Mouse (Mus musculus) liver, embryonic 14.5 days (tissue): ENCODE results near the gene Sppl2b. TPM values are rescaled to one million over a fixed set of nuclear protein-coding genes. Genes with fewer than 3 reads are reported as not detected.

Experiments used
- ATAC-seq: fragments of 200-750 bp; cut with Nextera tagmentation; 2 replicates; pipeline ENCODE4 v1.8.0; 2017; ENCODE audit warnings: moderate number of reproducible peaks, mild to moderate bottlenecking, moderate library complexity; ENCODE audit not compliant: insufficient read depth
- DNase-seq, 3 experiments: peaks; one replicate each; pipeline ENCODE4 v3.0.0-alpha.2; 2012 to 2013; ENCODE audit warnings: low read depth in 3 of 3, low spot score in 3 of 3
- H3K27ac ChIP-seq: fragments of 300-500 bp; sonication (generic); 2 replicates; pipeline ENCODE4 v1.5.1; 2014; ENCODE audit warnings: moderate library complexity, mild to moderate bottlenecking, control low read depth, inconsistent platforms
- H3K27me3 ChIP-seq: fragments of 300-500 bp; sonication (generic); 2 replicates; pipeline ENCODE4 v1.6.1; 2014; ENCODE audit warnings: mild to moderate bottlenecking, low read length, moderate library complexity; ENCODE audit not compliant: control insufficient read depth, insufficient read depth
- H3K36me3 ChIP-seq: fragments of 300-500 bp; sonication (generic); replicated peaks from 2 replicates; pipeline ENCODE4 v1.6.1; 2014; ENCODE audit warnings: low read depth; ENCODE audit not compliant: control insufficient read depth, insufficient read depth
- H3K4me1 ChIP-seq, 2 experiments: fragments of 200-500 bp in 1 of 2; fragments of 300-500 bp in 1 of 2; sonication (generic) in 1 of 2; replicated peaks; 2 replicates each; pipeline ENCODE4 v1.6.1; 2012 to 2014; ENCODE audit warnings: antibody characterized with exemption in 1 of 2, inconsistent platforms in 1 of 2, low read length in 1 of 2; ENCODE audit not compliant: control insufficient read depth in 2 of 2, insufficient read depth in 2 of 2
- H3K4me2 ChIP-seq: fragments of 300-500 bp; sonication (generic); 2 replicates; pipeline ENCODE4 v1.6.1; 2014; ENCODE audit warnings: low read depth, mild to moderate bottlenecking, control low read depth, moderate library complexity
- H3K4me3 ChIP-seq, 2 experiments: fragments of 200-500 bp in 1 of 2; fragments of 300-500 bp in 1 of 2; sonication (generic) in 1 of 2; 2 replicates each; pipeline ENCODE4 v1.5.1; 2012 to 2014; ENCODE audit warnings: low read depth in 2 of 2, low read length in 2 of 2, mild to moderate bottlenecking in 2 of 2, control low read depth in 1 of 2, inconsistent platforms in 1 of 2, moderate library complexity in 1 of 2; ENCODE audit not compliant: insufficient read depth in 1 of 2
- H3K9ac ChIP-seq: fragments of 300-500 bp; sonication (generic); replicated peaks from 2 replicates; pipeline ENCODE4 v1.6.1; 2014; ENCODE audit warnings: mild to moderate bottlenecking, control low read depth, moderate library complexity
- H3K9me3 ChIP-seq: fragments of 300-500 bp; sonication (generic); 2 replicates; pipeline ENCODE4 v1.6.1; 2016; ENCODE audit warnings: low read length, mixed read lengths; ENCODE audit not compliant: control insufficient read depth
- CTCF ChIP-seq: IDR thresholded peaks from 2 replicates; pipeline ENCODE4 v1.5.1; 2016; ENCODE audit warnings: antibody characterized with exemption, low read depth, control low read depth
- EP300 ChIP-seq: IDR thresholded peaks from 2 replicates; pipeline ENCODE4 v1.6.1; 2016; ENCODE audit warnings: antibody characterized with exemption, low read depth
- WGBS: fragments of 180-500 bp; shearing (Covaris S2); extraction: QIAGEN DNeasy Blood & Tissue Kit; methylation state at CpG from one replicate; pipeline ENCODE4 v1.1.7; 2014; ENCODE audit not compliant: insufficient replicate concordance; 5-methylcytosine and 5-hydroxymethylcytosine counted together
- polyA plus RNA-seq, 2 experiments: library from polyadenylated mRNA; depleted of rRNA in 1 of 2; stranded (reverse) in 1 of 2; unstranded in 1 of 2; fragments of >200 nt; fragmentation: Nextera tagmentation in 1 of 2; extraction: Ambion mirVana in 1 of 2; gene quantifications; 2 replicates each; pipeline versions ENCODE4 v1.2.1 to v1.2.3; 2012 to 2014

The Sppl2b gene
- polyA plus RNA-seq, 2 experiments: 34.7 to 76.1 TPM

DNA sequence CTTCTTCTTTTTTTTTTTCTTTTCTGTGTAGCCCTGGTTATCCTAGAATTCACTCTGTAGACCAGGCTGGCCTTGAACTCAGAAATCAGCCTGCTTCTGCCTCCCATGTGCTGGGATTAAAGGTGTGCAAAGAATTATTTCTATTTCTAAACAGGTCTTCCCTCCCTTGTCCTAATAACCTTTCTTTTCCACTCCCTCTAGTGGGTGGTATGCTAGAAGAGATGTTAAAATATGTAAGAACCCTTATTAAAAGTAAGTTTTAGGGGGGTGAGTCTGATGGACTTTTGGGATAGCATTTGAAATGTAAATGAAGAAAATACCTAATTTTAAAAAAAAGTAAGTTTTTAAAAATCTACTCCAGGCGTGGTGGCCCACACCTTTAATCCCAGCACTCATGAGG is 31.8 kb upstream of the Sppl2b start:
- ATAC-seq (no peak), DNase-seq (no peak)
- peak overlapping the region; percentile 67 for H3K27ac ChIP-seq
- H3K27me3 ChIP-seq: no peaks in the 10 kb centered on the region; the same call in 1 of the 2 replicates
- peaks cover 48 to 51% of the 10 kb centered on the region in 2 experiments for H3K4me1 ChIP-seq
- WGBS: 57% methylated on average over 1 of the region's 1 CpGs
- H3K9ac ChIP-seq: no peak overlapping the region
- H3K36me3 ChIP-seq: peaks cover 9% of the 10 kb centered on the region
- no peak overlapping the region; the same call in 1 of the 2 replicates for H3K4me2 ChIP-seq
- no peak overlapping the region for H3K4me3 ChIP-seq
- TF ChIP-seq CTCF (no peak), EP300 (no peak)
- H3K9me3 ChIP-seq: no peaks in the 10 kb centered on the region

- TF ChIP-seq CTCF (no peak), EP300 (no peak)
- ATAC-seq (no peak), DNase-seq (no peak)
- H3K4me2 ChIP-seq: peak overlapping the region; percentile 37
- H3K4me3 ChIP-seq: no peak overlapping the region; a peak in 1 of 4 replicates
- H3K9ac ChIP-seq: peak overlapping the region; percentile 38
- H3K27ac ChIP-seq: peak overlapping the region; percentile 41
- 35% methylated on average over 8 of the region's 8 CpGs for WGBS
- peaks cover 42 to 46% of the 10 kb centered on the region in 2 experiments for H3K4me1 ChIP-seq
- H3K36me3 ChIP-seq: peaks cover 14% of the 10 kb centered on the region
- no peaks in the 10 kb centered on the region; the same call in 1 of the 2 replicates for H3K27me3 ChIP-seq
- H3K9me3 ChIP-seq: no peaks in the 10 kb centered on the region
These were observed 31.0 kb upstream of the Sppl2b start for GRCm38 (mm10) chr10:80823847-80824643.

GRCm38 (mm10) chr10:80824827-80825226 is 30.2 kb upstream of the Sppl2b start:
- Histone ChIP-seq H3K27me3 (no peaks in the 10 kb centered on the region; the same call in 1 of the 2 replicates), H3K9ac (no peak overlapping the region), H3K4me2 (peak overlapping the region; percentile 65), H3K4me1 (peaks cover 41 to 43% of the 10 kb centered on the region in 2 experiments), H3K4me3 (no peak overlapping the region), H3K27ac (peak overlapping the region; percentile 41), H3K9me3 (no peaks in the 10 kb centered on the region), H3K36me3 (peaks cover 22% of the 10 kb centered on the region)
- DNase-seq (no peak), ATAC-seq (no peak)
- TF ChIP-seq CTCF (no peak), EP300 (no peak)
- 30% methylated on average over 2 of the region's 2 CpGs for WGBS

GRCm38 (mm10) chr10:80826151-80827062 is 28.7 kb upstream of the Sppl2b start, which contains the start of gene Oaz1:
Gene Oaz1 (plus strand): TSS chr10:80826656.
- Histone ChIP-seq H3K4me1 (peaks cover 50 to 52% of the 10 kb centered on the region in 2 experiments), H3K4me2 (peak within 1 kb of the TSS; percentile 99), H3K27ac (peak within 1 kb of the TSS; percentile 90), H3K27me3 (no peaks in the 10 kb centered on the region; the same call in 1 of the 2 replicates), H3K9ac (peak within 1 kb of the TSS; percentile 94), H3K9me3 (no peaks in the 10 kb centered on the region), H3K4me3 (peak within 1 kb of the TSS; percentile 93 to 96), H3K36me3 (peaks cover 30% of the 10 kb centered on the region)
- under 1% methylated on average over 77 of the region's 82 CpGs for WGBS
- peak; percentile 93 for ATAC-seq
- DNase-seq: peak; percentile 100
- TF ChIP-seq EP300 (0 out of 2 replicates have a peak, but pooled peaks have one; percentile 9), CTCF (peak; percentile 16; the same call in 1 of the 2 replicates)
